Mouse (Mus musculus) mouse embryonic stem cell (cell line): ENCODE results near the gene Dis3l2.

ENCODE experiments used
- in situ Hi-C, 2 experiments: fragments of 300-500 bp; cut with MboI; formaldehyde crosslinking; loops; 1 replicate in 1 of 2; 3 replicates in 1 of 2; pipeline ENCODE4 v1.14.3; 2019 to 2020; ENCODE audit warnings: low sequenced_read_pairs in 2 of 2, low pct_unique_long_range_greater_than_20kb in 1 of 2, mixed read lengths in 1 of 2; ENCODE audit not compliant: unreplicated experiment in 1 of 2

Gene Dis3l2

DNA sequence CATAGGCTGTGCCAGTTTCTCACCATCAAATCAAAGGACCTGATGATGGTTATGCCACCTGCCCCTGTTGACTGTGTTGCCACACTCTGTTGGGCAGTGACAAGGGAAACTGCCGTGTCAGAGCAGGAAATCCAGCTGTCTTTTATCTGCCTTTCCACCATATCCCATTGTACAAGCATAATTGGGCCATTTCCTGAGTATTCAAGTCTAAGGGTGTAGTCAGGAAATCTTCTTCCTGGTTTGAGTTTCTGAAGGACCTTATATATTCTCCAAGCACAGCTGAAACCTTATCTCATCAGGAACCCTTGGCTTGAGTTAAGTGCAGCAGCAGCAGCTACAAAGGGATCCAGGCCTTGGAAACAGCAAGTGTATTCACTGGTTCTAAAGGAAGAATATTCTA, 155.3 kb downstream of the Dis3l2 start:
- in situ Hi-C loops: no loop called here

DNA sequence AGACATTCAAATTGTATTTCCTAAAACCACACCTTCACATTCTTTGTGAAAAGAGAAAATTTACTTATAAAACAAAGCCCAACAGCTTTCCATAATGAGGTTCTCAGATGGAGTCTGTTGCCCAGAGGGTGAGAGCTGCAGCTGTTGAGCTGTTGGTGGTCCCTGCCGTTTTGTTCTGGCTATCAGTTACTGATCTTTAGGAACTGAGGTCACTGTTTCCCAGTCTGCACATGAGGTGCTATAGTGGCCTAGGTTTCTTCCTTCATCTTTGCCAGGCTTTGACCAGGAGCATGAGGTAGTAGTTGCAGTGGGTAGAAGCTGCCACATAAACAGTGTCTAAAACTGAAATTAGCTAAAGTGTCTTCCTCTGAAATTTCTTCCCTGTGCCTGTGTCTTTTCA, 155.8 kb downstream of the Dis3l2 start:
- in situ Hi-C loops: no loop called here

DNA sequence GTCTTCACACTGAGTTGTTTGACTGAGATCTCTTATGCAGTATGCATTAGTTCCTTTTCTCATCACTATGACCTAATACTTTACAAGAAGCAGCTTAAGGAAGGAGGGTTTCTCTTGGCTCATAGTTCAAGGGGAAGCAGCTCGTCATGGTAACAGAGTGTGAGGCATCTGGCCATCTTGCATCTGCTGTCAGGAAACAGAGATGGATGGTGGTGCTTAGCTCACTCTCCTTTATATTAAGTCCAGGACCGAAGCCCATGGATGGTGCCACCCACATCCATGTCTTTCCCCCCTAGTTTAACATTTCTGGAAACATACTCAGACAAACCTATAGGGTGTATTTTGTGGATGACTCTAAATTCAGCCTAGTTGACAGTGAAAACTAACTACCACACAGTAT, 170.1 kb downstream of the Dis3l2 start:
- in situ Hi-C loops: no loop called here

DNA sequence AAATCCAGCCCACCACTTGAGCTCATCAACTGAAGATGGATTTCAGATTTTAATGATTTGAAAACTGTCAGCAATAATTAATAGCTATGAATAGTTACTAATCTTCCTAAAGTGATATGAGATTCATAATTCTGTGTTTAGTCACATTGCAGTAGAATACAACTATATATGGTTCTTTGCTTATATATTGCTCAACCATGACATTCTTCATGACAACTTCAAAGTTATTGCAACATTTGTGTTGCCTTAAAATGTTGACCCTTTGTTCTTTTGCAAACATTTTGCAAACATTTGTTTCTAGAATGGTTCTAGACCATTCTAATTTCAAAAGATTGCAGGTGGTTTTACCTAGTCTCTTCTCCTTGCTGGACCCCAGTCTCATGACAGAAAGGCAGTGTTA, 175.1 kb downstream of the Dis3l2 start:
- in situ Hi-C loops: no loop called here

DNA sequence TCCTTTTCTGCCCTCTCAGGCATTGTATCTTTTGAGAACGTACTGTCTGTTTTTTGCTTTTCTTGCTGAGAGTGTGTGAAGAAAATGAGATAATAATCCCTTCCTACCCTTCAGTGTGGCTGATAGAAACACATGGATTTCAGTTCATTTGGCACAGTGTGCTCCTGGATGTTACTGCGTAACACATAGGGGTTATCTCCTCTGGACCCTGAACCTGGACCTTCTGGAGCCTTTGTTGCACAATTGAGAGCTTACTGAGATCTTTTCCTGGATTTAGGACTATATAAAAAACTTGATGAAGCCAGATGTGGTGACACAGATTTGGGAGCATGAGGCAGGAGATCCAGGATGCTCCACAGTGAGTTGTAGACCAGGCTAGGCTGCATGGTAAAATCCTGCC, 175.9 kb downstream of the Dis3l2 start:
- in situ Hi-C loops: no loop called here

DNA sequence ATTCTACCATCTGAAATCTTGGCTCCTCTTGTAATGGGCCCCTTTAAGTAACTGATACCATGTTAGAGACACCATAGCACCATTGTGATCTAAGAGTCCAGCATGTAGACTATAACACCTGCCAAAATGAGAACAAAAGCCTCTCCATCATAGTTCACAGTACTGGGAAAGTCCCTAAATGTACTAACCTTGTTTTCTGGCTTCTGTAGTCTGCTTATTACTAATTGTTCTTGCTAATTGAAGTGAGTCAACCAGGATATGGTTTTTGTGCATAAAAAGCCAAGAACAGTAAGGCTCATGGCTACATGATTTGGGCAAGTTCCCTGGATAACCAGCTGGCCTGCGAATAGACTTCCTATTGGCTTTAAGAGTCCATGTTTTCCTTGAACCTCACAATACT, 183.5 kb downstream of the Dis3l2 start:
- in situ Hi-C loops: no loop called here

DNA sequence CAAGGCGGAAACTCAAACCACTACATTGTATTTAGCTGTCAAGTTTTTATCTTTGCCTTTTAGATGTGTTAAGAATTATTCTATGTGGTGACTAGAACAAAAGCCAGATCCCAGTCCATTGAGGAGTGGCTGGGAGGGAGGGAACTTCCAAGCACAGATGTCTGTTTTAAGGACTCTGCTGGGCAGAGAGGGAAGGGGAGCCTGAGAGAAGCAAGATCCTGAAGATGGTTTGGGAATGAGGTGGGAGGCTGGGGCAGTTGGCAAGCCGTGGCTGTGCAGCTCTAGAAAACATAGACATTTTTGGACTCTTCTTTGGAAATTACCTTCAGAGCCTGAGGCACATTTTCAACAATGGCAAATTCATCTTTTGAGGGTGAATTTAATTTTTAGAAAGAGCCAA, 208.9 kb downstream of the Dis3l2 start:
- in situ Hi-C loops: no loop called here

DNA sequence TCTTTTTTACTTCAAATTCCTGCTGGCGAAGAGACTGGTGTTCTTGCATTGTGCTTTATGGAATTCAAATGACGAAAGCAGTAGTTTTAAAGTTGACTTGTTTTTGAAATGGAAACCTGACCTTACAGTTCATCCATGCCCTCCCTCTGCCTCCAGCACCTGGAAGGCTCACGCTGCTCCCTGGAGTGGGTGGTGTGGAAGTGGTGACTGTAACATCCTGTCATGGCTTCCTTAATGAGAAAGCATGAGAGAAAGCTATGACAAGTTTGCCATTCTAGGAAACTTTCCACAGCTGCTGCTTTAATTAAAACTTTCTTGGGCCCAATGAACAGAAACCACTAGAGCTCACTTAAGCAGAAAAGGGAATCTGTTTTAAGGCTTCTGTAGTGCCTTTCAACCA, 210.3 kb downstream of the Dis3l2 start:
- in situ Hi-C loops: no loop called here

DNA sequence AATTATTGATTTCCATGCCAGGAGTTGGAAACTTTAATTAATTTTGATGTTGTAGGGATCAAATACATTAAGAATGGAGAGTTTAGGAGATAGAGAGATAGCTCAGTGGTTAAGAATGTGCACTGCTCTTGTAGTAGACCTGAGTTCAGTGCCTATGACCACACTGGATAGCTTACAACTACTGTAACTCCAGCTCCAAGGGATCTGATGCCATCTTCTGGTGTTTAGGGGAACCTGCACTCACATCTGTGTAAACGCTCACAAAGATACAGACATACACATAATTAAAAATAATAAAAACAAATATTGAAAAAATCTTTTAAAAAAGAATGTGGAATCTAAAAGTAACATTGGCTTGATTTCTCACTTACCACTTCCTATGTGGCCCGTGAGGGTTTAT, 211.1 kb downstream of the Dis3l2 start:
- in situ Hi-C loops: no loop called here

DNA sequence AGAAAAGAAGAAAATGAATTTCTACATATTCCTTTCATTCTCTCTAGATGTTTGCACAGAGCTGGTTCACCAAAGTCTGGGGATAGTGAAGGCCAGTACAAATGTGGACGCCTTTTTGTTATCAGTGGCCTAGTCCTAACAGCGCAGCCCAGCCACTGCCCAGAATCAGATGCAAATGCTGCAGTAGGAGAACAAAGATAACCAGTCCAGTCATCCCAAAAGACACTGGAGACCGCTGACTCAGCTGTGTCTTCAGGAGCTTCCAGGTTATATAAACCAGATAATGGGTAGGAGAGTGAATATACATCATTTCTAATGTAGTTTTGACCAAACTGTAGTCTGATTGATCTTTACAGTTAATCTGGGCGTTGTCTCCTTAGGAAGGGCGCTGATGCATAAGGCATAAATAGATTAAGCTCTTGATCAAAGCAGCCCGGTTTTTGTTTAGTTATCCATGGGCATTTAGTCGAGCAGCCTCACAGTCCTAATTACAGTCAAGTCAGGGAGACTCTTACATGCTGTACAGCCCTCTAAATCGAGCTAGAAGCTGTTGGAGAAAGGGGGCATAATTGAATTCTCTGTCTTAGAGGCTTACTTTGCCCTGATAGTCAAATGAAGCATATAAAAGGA, 212.9 kb downstream of the Dis3l2 start:
- in situ Hi-C loops: no loop called here

DNA sequence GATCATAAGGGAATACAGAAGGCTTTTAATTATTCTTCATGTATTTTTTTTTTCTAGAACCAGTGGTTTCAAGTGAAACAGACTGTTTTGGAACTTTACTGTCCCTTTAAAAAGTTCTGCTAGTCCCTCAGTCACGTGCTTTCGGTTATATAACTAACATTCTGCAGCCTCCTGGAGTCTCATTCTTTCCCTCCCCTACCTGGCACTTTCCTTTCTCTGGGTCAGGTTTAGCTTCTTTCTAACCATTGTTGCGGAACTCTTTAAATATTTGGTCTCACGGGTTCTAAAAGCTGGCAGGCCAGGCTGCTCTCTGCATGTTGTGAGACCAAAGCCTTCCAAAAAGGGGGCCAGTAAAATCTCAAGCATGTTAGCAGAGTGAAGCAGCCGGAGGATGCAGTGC, 222.2 kb downstream of the Dis3l2 start:
- in situ Hi-C loops: no loop called here

DNA sequence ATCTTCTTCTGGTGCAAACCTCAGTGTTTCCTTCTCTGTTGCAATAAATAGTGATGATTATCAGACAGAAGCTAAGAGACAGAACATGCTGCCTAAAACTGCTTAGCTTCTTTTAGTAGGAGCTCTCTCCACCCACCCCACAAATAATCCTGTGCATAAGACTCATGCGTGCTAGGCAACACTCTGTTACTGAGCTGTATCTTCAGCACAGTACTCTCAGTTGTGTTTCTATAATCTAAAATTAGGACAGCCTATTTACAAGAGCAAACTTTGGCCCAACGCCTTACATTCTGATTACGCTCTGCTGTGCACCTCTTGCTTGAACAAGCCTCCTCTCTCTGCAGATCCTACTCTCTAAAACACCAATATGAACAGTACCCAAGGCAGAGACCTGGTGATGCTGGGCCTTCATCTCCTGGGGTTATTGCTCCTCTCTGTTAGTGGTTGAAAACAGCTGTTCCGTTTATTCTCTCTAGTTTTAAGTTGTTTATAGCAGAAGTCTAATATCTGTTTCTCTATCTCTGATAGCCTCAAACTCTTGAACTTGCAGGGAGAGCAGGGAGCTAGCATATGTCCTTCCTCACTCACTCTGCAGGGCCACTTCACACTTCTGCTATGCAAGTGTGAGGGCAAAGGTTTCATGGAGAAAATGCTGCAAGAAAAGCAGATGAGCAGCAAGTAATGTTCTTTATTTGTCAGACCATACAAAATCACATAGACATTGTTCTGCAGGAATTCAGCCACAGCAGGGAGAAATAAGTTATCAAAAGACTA, 228.2 kb downstream of the Dis3l2 start:
- in situ Hi-C loops: no loop called here

DNA sequence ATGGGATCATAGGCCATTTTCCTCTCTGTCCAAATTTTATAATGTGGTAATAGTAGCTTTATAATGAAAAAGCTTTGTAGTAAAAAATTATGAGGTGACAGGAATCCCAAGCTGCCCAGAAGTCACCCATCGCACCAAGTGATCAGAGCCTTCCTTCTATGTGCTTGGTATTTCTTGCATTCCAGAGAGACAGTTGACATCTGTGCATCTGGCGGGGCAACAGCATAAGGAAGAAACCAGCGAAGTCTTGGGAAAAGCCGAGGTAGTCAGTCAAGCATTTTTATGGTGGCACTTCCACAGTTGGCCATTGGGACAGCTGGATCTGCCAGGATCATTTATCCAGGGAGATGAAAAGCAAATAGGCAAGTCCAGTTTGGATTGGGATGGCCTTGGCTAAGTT, 229.2 kb downstream of the Dis3l2 start:
- in situ Hi-C loops: no loop called here

DNA sequence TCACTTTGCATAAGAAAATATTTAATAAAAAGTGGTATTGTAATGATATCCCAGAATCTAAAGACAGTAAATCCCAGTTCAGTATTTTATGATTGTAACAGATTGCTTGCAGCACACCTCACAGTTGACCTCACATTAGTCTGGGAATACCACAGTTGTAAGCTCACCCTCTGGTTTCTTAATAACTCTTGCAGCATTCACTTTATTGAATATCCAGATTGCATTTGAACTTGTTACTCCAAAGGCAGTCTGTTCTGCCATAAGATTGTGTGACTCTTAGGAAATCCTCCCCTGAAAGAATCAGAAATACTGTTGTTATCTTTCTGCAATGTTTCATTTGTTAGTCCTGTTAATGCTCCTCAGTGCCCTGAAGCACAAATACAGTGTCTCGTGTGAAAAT, 230.0 kb downstream of the Dis3l2 start:
- in situ Hi-C loops: no loop called here

DNA sequence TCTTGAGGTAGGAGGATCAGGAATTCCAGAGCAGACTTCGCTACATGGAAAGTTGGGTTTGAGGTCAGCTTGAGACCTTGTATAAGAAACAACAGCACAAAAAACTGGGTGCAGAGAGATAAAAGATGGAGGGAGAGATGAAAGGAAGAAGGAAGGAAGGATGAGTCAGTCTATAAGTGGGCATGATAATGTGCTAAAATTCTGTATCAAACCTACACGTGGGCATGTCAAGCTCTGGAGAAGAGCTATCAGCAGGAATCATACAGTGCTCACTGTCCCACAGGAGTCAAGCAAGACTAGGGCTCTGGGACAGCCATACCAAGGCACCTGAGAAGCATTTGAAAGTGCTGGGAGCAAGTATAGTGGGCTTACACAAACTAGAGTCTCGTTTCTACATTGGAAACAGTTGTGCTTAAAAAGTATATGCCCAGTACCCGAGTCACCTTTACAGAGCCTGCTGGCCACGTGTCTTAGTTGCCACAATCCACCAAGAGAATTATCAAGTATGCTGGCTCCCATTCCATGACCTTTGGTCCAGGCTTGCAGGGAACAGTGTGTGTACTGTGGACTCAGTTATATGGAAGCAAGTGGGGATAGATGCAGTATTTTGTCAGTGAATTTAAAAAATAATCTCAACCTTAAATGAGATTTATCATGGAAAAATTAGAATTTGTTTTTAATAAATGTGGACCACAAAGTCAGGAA, 248.0 kb downstream of the Dis3l2 start:
- in situ Hi-C loops: no loop called here

DNA sequence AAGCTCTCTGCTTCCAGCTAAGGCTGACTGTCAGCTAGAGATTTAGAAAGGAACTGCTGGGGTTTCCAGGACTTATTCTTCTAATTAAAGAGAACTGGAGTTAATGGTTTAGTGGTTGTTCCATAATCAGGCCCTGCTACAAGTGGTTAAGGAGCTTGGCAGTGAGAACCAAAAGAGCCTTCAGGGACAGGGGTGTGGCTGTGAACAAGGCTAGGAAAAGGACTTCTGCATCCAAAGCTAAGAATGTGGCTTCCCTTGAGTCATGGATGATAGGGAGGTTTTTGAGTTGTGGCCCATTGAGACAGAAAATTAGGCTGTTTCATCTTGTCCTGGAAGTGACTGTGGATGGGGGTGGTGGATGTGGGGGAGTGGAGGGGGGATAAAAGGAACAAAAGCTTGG, 252.2 kb downstream of the Dis3l2 start:
- in situ Hi-C loops: no loop called here

DNA sequence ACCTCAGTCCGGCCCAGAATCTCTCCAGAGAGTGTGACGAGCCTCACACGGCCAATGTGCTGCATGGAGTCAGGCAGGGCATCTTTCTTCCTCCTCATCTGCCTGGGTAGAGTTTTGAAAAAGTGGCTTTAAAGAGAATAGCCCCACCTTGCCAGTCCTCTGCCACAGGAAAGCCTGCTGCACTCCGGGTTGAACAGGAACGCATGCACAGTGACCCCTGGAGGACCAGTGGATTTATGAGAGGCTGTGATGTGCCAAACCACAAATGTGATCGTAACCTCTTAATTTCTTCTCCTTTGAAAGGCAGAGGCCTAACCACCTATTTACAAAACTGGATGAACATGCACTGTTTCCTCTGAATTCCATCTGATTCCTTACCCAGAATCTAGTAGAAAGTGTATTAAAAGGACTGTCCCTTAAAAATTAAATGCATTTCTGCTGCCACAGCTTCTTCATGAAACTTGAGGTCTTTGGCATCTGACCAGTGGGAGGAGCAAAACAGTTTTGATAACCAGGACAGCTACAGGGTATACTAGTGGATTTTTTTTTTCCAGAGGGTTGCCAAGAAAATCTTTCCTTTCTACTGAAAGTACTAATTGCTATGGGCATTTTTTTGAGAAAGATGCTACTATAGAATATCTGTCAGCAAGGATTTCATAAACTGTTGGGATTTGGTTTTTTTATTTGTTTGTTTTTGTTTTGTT, 264.8 kb downstream of the Dis3l2 start:
- in situ Hi-C loops: no loop called here

DNA sequence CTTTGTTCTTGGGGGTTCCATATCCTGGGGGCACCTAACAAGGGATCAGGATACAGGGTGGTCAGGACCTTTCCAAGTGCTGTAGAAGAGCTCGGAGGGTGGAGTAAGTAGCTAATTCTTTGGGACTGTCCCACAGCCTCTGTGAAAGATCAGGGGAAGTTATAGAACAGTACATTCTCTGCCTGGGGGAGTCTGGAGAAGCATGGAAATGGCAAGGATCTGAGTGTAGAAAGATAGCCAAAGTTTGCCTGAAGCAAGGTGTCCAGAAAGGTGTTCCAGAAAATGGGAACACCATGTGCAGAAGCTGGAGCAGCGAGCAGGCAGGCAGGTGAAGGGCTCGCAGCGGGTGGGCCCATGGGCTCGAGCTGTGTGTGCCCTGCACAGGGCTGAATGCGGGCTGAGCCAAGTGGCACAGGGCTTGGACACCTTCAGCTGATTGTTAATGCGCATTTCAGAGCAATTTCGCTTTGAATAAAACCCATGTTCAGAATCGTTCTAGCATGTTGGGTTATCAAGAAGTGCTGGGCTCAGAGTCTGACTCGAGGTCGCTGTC, 265.6 kb downstream of the Dis3l2 start:
- in situ Hi-C loops: no loop called here

DNA sequence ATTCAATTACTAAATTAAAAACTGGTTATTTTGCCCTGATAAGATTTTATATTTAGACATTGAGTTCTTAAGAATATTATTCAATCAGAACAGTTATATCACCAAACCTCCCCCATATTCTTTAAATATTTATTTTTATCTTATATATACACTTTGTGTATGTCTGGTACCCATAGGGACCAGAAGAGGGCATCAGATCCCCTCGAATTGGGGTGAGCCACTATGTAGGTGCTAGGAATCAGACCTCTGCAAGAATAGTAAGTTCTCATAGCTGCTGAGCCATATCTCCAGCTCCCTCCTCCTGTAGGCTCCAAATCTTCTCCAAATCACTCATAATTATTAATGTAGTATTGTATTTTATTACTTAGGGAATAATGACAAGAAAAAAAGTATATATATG, 269.1 kb downstream of the Dis3l2 start:
- in situ Hi-C loops: no loop called here
